ENCODE assay signal across 13 mouse cellular contexts in the genomic region with DNA sequence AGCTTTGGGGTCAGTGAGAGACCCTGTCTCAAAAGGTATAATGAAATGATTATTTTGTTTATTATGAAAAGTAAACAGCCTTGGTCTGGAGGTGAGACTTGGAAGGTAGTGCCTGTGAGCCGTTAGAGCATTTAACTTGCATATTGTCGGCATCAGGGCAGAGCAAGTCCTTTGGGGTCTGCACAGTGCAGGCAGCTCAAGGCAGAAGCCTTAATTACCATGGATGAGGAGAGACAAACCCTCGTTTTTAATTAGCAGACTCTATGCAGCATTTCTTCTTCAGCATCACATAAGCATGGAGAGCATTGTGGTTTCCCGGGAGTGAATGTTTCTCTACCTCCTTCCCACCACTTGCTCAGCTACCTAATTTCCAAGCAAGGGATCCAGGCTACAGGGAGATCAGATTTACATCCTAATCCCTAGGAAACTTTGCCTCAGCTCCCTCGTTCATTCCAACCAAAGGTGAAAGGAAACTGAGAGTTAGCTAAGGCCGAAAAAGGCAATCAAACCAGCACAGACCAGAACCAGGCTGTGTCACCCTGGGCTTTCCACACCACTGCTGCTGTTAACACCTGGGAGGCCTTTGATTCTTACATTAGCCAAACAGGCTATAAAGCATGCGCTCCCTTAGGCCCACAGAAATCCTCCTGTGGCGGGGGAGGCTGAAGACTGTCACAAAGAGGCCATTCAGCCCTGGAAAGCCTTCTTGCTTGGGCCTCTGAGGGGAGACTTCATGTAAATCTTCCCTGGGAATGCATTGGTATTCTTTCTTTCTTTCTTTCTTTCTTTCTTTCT.
A peak's percentile ranks its signal among the peaks of the same experiment; 100 is the strongest.
DNase-seq lines count a peak whose midpoint lies in the region; ATAC-seq and TF ChIP-seq lines count a peak whose summit lies in the region.
"Had no signal": no experiment of that assay in that cellular context is flagged by ENCODE, and none has a peak within 500 bp of the region (broad histone marks: within the 10 kb centered on the region; RNA-seq: fewer than 3 reads in every experiment).

No protein-coding gene starts in this region.

- H3K9me3 ChIP-seq in embryonic facial prominence, embryonic 13.5 days, result no peaks in the 10 kb centered on the region
- H3K9me3 ChIP-seq in midbrain, embryonic 16.5 days (replicated peaks; ENCODE audit: control insufficient read depth, low read length, poor library complexity, severe bottlenecking), result no peaks in the 10 kb centered on the region
- H3K9me3 ChIP-seq: embryonic facial prominence, embryonic 12.5 days; intestine, embryonic 15.5 days had no signal

- H3K4me2 ChIP-seq in embryonic facial prominence, embryonic 13.5 days, result no peak overlapping the region
- H3K4me2 ChIP-seq in midbrain, embryonic 16.5 days (ENCODE audit: low read length), result no peak overlapping the region
- H3K4me2 ChIP-seq: embryonic facial prominence, embryonic 12.5 days; intestine, embryonic 15.5 days had no signal

- no peak for ATAC-seq in embryonic facial prominence, embryonic 13.5 days (ENCODE audit: insufficient number of reproducible peaks, insufficient read depth, low FRiP score, low TSS enrichment, low read depth)
- peak; percentile 56; the same call in 1 of the 2 replicates for ATAC-seq in midbrain, embryonic 16.5 days
- ATAC-seq: intestine, embryonic 15.5 days had no signal

- TF ChIP-seq CTCF in gastrocnemius, adult 2 months (IDR thresholded peaks at IDR 0.05), result no peak
- no peak for TF ChIP-seq CTCF in left cerebral cortex, adult 2 months (IDR thresholded peaks at IDR 0.05)

- WGBS in embryonic facial prominence, embryonic 13.5 days, result 37% methylated on average over 8 of the region's 8 CpGs
- 30% methylated on average over 8 of the region's 8 CpGs for WGBS in midbrain, embryonic 16.5 days

- no peak overlapping the region for H3K9ac ChIP-seq in embryonic facial prominence, embryonic 13.5 days
- no peak overlapping the region for H3K9ac ChIP-seq in midbrain, embryonic 16.5 days (ENCODE audit: low read depth, low read length)
- H3K9ac ChIP-seq: embryonic facial prominence, embryonic 12.5 days; intestine, embryonic 15.5 days had no signal

- no peaks in the 10 kb centered on the region for H3K27me3 ChIP-seq in embryonic facial prominence, embryonic 13.5 days
- H3K27me3 ChIP-seq in midbrain, embryonic 16.5 days (ENCODE audit: control insufficient read depth, insufficient read depth, low read depth, low read length), result no peaks in the 10 kb centered on the region
- H3K27me3 ChIP-seq: embryonic facial prominence, embryonic 12.5 days; intestine, embryonic 15.5 days had no signal

- H3K27ac ChIP-seq in gastrocnemius, adult 2 months, result peak overlapping the region; percentile 10; the same call in 1 of the 2 replicates
- peak overlapping the region; percentile 3; the same call in 1 of the 2 replicates for H3K27ac ChIP-seq in embryonic facial prominence, embryonic 13.5 days
- no peak overlapping the region for H3K27ac ChIP-seq in midbrain, embryonic 16.5 days (ENCODE audit: low read length)
- H3K27ac ChIP-seq in left cerebral cortex, adult 2 months, result no peak overlapping the region
- H3K27ac ChIP-seq: embryonic facial prominence, embryonic 12.5 days; intestine, embryonic 15.5 days; macrophage had no signal

- no peak for DNase-seq in gastrocnemius, adult 2 months
- DNase-seq in gastrocnemius, postnatal 25 days, result no peak
- DNase-seq in kidney, postnatal 14 days, result peak; percentile 10
- DNase-seq in adrenal gland, adult 8-10 months, result no peak
- DNase-seq in left cerebral cortex, adult 2 months (ENCODE audit: extremely low spot score in 1 of 2, low spot score in 2 of 2), result no peak
- DNase-seq in adrenal gland, postnatal 14 days, result no peak
- DNase-seq: B cell, adult 2 months; heart, adult 18-20 months had no signal

- no peaks in the 10 kb centered on the region for H3K4me1 ChIP-seq in embryonic facial prominence, embryonic 13.5 days
- H3K4me1 ChIP-seq in midbrain, embryonic 16.5 days (ENCODE audit: control insufficient read depth, insufficient read depth, low read length), result no peaks in the 10 kb centered on the region
- H3K4me1 ChIP-seq: embryonic facial prominence, embryonic 12.5 days; intestine, embryonic 15.5 days had no signal

- no peaks in the 10 kb centered on the region for H3K36me3 ChIP-seq in embryonic facial prominence, embryonic 13.5 days
- no peaks in the 10 kb centered on the region for H3K36me3 ChIP-seq in midbrain, embryonic 16.5 days (ENCODE audit: control insufficient read depth, insufficient read depth, low read length)
- H3K36me3 ChIP-seq: embryonic facial prominence, embryonic 12.5 days; intestine, embryonic 15.5 days had no signal

- intact Hi-C loops in gastrocnemius, adult 2 months (cut with DNase I), result no loop called here
- intact Hi-C loops in left cerebral cortex, adult 2 months (cut with DNase I), result no loop called here

- no peak overlapping the region for H3K4me3 ChIP-seq in gastrocnemius, adult 2 months
- H3K4me3 ChIP-seq in embryonic facial prominence, embryonic 13.5 days, result no peak overlapping the region
- H3K4me3 ChIP-seq in midbrain, embryonic 16.5 days (ENCODE audit: low read depth, low read length), result no peak overlapping the region
- no peak overlapping the region for H3K4me3 ChIP-seq in left cerebral cortex, adult 2 months
- H3K4me3 ChIP-seq: embryonic facial prominence, embryonic 12.5 days; intestine, embryonic 15.5 days had no signal

Comparison
In these comparisons a context has a peak if more than half of its experiments do, and no peak if none do; other contexts are left out.
1. H3K27ac ChIP-seq: peak in gastrocnemius, adult 2 months (single experiment) and embryonic facial prominence, embryonic 13.5 days (single experiment); none in midbrain, embryonic 16.5 days (single experiment) and left cerebral cortex, adult 2 months (single experiment).